Mouse (Mus musculus) liver, embryonic 14.5 days (tissue): Measurements from ENCODE around the gene Minpp1. TPM values are rescaled to one million over a fixed set of nuclear protein-coding genes. Genes with fewer than 3 reads are reported as not detected.

Experiments
- ATAC-seq: fragments of 200-750 bp; cut with Nextera tagmentation; 2 replicates; pipeline ENCODE4 v1.8.0; 2017; ENCODE audit warnings: moderate number of reproducible peaks, mild to moderate bottlenecking, moderate library complexity; ENCODE audit not compliant: insufficient read depth
- DNase-seq, 3 experiments: peaks; one replicate each; pipeline ENCODE4 v3.0.0-alpha.2; 2012 to 2013; ENCODE audit warnings: low read depth in 3 of 3, low spot score in 3 of 3
- H3K27ac ChIP-seq: fragments of 300-500 bp; sonication (generic); 2 replicates; pipeline ENCODE4 v1.5.1; 2014; ENCODE audit warnings: moderate library complexity, mild to moderate bottlenecking, control low read depth, inconsistent platforms
- H3K27me3 ChIP-seq: fragments of 300-500 bp; sonication (generic); 2 replicates; pipeline ENCODE4 v1.6.1; 2014; ENCODE audit warnings: mild to moderate bottlenecking, low read length, moderate library complexity; ENCODE audit not compliant: control insufficient read depth, insufficient read depth
- H3K36me3 ChIP-seq: fragments of 300-500 bp; sonication (generic); replicated peaks from 2 replicates; pipeline ENCODE4 v1.6.1; 2014; ENCODE audit warnings: low read depth; ENCODE audit not compliant: control insufficient read depth, insufficient read depth
- H3K4me1 ChIP-seq, 2 experiments: fragments of 200-500 bp in 1 of 2; fragments of 300-500 bp in 1 of 2; sonication (generic) in 1 of 2; replicated peaks; 2 replicates each; pipeline ENCODE4 v1.6.1; 2012 to 2014; ENCODE audit warnings: antibody characterized with exemption in 1 of 2, inconsistent platforms in 1 of 2, low read length in 1 of 2; ENCODE audit not compliant: control insufficient read depth in 2 of 2, insufficient read depth in 2 of 2
- H3K4me2 ChIP-seq: fragments of 300-500 bp; sonication (generic); 2 replicates; pipeline ENCODE4 v1.6.1; 2014; ENCODE audit warnings: low read depth, mild to moderate bottlenecking, control low read depth, moderate library complexity
- H3K4me3 ChIP-seq, 2 experiments: fragments of 200-500 bp in 1 of 2; fragments of 300-500 bp in 1 of 2; sonication (generic) in 1 of 2; 2 replicates each; pipeline ENCODE4 v1.5.1; 2012 to 2014; ENCODE audit warnings: low read depth in 2 of 2, low read length in 2 of 2, mild to moderate bottlenecking in 2 of 2, control low read depth in 1 of 2, inconsistent platforms in 1 of 2, moderate library complexity in 1 of 2; ENCODE audit not compliant: insufficient read depth in 1 of 2
- H3K9ac ChIP-seq: fragments of 300-500 bp; sonication (generic); replicated peaks from 2 replicates; pipeline ENCODE4 v1.6.1; 2014; ENCODE audit warnings: mild to moderate bottlenecking, control low read depth, moderate library complexity
- H3K9me3 ChIP-seq: fragments of 300-500 bp; sonication (generic); 2 replicates; pipeline ENCODE4 v1.6.1; 2016; ENCODE audit warnings: low read length, mixed read lengths; ENCODE audit not compliant: control insufficient read depth
- CTCF ChIP-seq: IDR thresholded peaks from 2 replicates; pipeline ENCODE4 v1.5.1; 2016; ENCODE audit warnings: antibody characterized with exemption, low read depth, control low read depth
- EP300 ChIP-seq: IDR thresholded peaks from 2 replicates; pipeline ENCODE4 v1.6.1; 2016; ENCODE audit warnings: antibody characterized with exemption, low read depth
- WGBS: fragments of 180-500 bp; shearing (Covaris S2); extraction: QIAGEN DNeasy Blood & Tissue Kit; methylation state at CpG from one replicate; pipeline ENCODE4 v1.1.7; 2014; ENCODE audit not compliant: insufficient replicate concordance; 5-methylcytosine and 5-hydroxymethylcytosine counted together
- polyA plus RNA-seq, 2 experiments: library from polyadenylated mRNA; depleted of rRNA in 1 of 2; stranded (reverse) in 1 of 2; unstranded in 1 of 2; fragments of >200 nt; fragmentation: Nextera tagmentation in 1 of 2; extraction: Ambion mirVana in 1 of 2; gene quantifications; 2 replicates each; pipeline versions ENCODE4 v1.2.1 to v1.2.3; 2012 to 2014

The Minpp1 gene
- polyA plus RNA-seq, 2 experiments = 36.6 to 75.4 TPM

GRCm38 (mm10) chr19:32487595-32488255 is 2.2 kb downstream of the Minpp1 start:
- H3K9ac ChIP-seq = peak overlapping the region; percentile 81

GRCm38 (mm10) chr19:32489166-32489895 is 3.8 kb downstream of the Minpp1 start:
- Histone ChIP-seq H3K4me1 (peaks cover 8 to 18% of the 10 kb centered on the region in 2 experiments), H3K4me2 (peak overlapping the region; percentile 61), H3K27ac (no peak overlapping the region), H3K4me3 (peak overlapping the region; percentile 26 to 33; a peak in 3 of 4 replicates), H3K9me3 (no peaks in the 10 kb centered on the region), H3K36me3 (peaks cover 33% of the 10 kb centered on the region), H3K9ac (peak overlapping the region; percentile 18; the same call in 1 of the 2 replicates), H3K27me3 (no peaks in the 10 kb centered on the region)
- TF ChIP-seq CTCF (no peak), EP300 (no peak)
- DNase-seq (no peak), ATAC-seq (no peak)
- 77% methylated on average over 12 of the region's 12 CpGs for WGBS

More at GRCm38 (mm10) chr19:32487595-32488255, 2.2 kb downstream of the Minpp1 start:
- peak; percentile 30; the same call in 1 of the 2 replicates for ATAC-seq
- H3K4me2 ChIP-seq = peak overlapping the region; percentile 82
- H3K36me3 ChIP-seq = peaks cover 17% of the 10 kb centered on the region
- H3K27ac ChIP-seq = peak overlapping the region; percentile 80
- TF ChIP-seq CTCF (no peak), EP300 (peak; percentile 25; the same call in 1 of the 2 replicates)
- peaks cover 19 to 24% of the 10 kb centered on the region in 2 experiments for H3K4me1 ChIP-seq
- H3K4me3 ChIP-seq = peak overlapping the region; percentile 73 to 89
- no peaks in the 10 kb centered on the region for H3K27me3 ChIP-seq
- no peak for DNase-seq
- WGBS = 19% methylated on average over 8 of the region's 8 CpGs
- H3K9me3 ChIP-seq = no peaks in the 10 kb centered on the region

GRCm38 (mm10) chr19:32490976-32491375 is 5.4 kb downstream of the Minpp1 start:
- peak overlapping the region; percentile 43 for H3K4me2 ChIP-seq
- H3K4me1 ChIP-seq = peaks cover 2 to 12% of the 10 kb centered on the region in 2 experiments
- no peak for ATAC-seq
- no peaks in the 10 kb centered on the region for H3K27me3 ChIP-seq
- WGBS = 65% methylated on average over 2 of the region's 2 CpGs
- H3K9me3 ChIP-seq = no peaks in the 10 kb centered on the region
- no peak overlapping the region for H3K4me3 ChIP-seq
- no peak for DNase-seq
- no peak overlapping the region for H3K27ac ChIP-seq
- H3K36me3 ChIP-seq = peaks cover 50% of the 10 kb centered on the region
- H3K9ac ChIP-seq = peak overlapping the region; percentile 13; the same call in 1 of the 2 replicates
- no peak for TF ChIP-seq CTCF
- TF ChIP-seq EP300 = no peak

- no peak for ATAC-seq
- Histone ChIP-seq H3K27me3 (no peaks in the 10 kb centered on the region), H3K9me3 (no peaks in the 10 kb centered on the region), H3K4me1 (peaks cover 2 to 11% of the 10 kb centered on the region in 2 experiments), H3K36me3 (peaks cover 55% of the 10 kb centered on the region), H3K27ac (no peak overlapping the region), H3K9ac (no peak overlapping the region), H3K4me2 (no peak overlapping the region), H3K4me3 (no peak overlapping the region)
- TF ChIP-seq CTCF = 0 out of 2 replicates have a peak, but pooled peaks have one; percentile 12
- TF ChIP-seq EP300 = no peak
- WGBS = 84% methylated on average over 3 of the region's 3 CpGs
- DNase-seq = no peak
Measured at GRCm38 (mm10) chr19:32492339-32492738, 6.8 kb downstream of the Minpp1 start.

GRCm38 (mm10) chr19:32492981-32493380 is 7.4 kb downstream of the Minpp1 start:
- Histone ChIP-seq H3K4me2 (no peak overlapping the region), H3K36me3 (peaks cover 62% of the 10 kb centered on the region), H3K4me1 (peaks cover 0 to 9% of the 10 kb centered on the region in 2 experiments), H3K9me3 (no peaks in the 10 kb centered on the region), H3K9ac (no peak overlapping the region), H3K27ac (no peak overlapping the region), H3K4me3 (no peak overlapping the region), H3K27me3 (no peaks in the 10 kb centered on the region)
- no peak for ATAC-seq
- 81% methylated on average over 5 of the region's 5 CpGs for WGBS
- no peak for DNase-seq
- TF ChIP-seq EP300 (no peak), CTCF (no peak)
